Mouse (Mus musculus) heart, adult 2 months (tissue): ENCODE data around the gene Cplx3.

Experiments used
- CTCF ChIP-seq: fragments of 200-600 bp; IDR thresholded peaks from 2 replicates; pipeline ENCODE4 v1.8.1; 2022; ENCODE audit warnings: antibody characterized with exemption, mild to moderate bottlenecking, moderate library complexity
- EP300 ChIP-seq: fragments of 200-500 bp; IDR thresholded peaks from 2 replicates; pipeline ENCODE4 v1.6.1; 2011; ENCODE audit warnings: low read depth, low read length, control low read depth; ENCODE audit not compliant: insufficient read depth

GRCm38 (mm10) chr9:57598851-57599563 is 7.1 kb downstream of the Cplx3 start:
- no peak for TF ChIP-seq EP300
- TF ChIP-seq CTCF: no peak
